Mouse (Mus musculus) stomach, postnatal 0 days (tissue): ENCODE measurements at regions not wholly inside any gene's neighbourhood (a gene's known extent, or its start where the extent isn't known, plus 50 kb on each side); places are given as distances from the start of the nearest gene placed in this dataset.

ENCODE experiments used
- CTCF ChIP-seq: IDR thresholded peaks from 2 replicates; pipeline ENCODE4 v1.5.1; 2016; ENCODE audit warnings: antibody characterized with exemption, low read depth, mild to moderate bottlenecking, moderate library complexity
- EP300 ChIP-seq: optimal IDR thresholded peaks from 2 replicates; pipeline ENCODE3; 2016; ENCODE audit warnings: antibody characterized with exemption

GRCm38 (mm10) chr9:9547570-9547969 is 308.7 kb upstream of the Arhgap42 start:
- TF ChIP-seq CTCF (no peak), EP300 (no peak)
